Mouse (Mus musculus) hindbrain, embryonic 11.5 days (tissue): Measurements from ENCODE around the gene Itpkc. TPM values are rescaled to one million over a fixed set of nuclear protein-coding genes. Genes with fewer than 3 reads are reported as not detected.

ENCODE experiments used
- ATAC-seq: fragments of 200-750 bp; cut with Nextera tagmentation; 2 replicates; pipeline ENCODE4 v1.8.0; 2017; ENCODE audit warnings: mild to moderate bottlenecking, moderate TSS enrichment, moderate library complexity; ENCODE audit not compliant: low FRiP score
- DNase-seq: peaks from one replicate; pipeline ENCODE4 v3.0.0-alpha.2; 2015; ENCODE audit warnings: low spot score
- H3K27ac ChIP-seq: fragments of 300-500 bp; sonication (generic); 2 replicates; pipeline ENCODE4 v1.5.1; 2014; ENCODE audit warnings: mild to moderate bottlenecking, low read depth, low read length
- H3K27me3 ChIP-seq: fragments of 300-500 bp; sonication (generic); 2 replicates; pipeline ENCODE4 v1.6.1; 2014; ENCODE audit warnings: mild to moderate bottlenecking, low read length, moderate library complexity, mixed read lengths; ENCODE audit not compliant: control insufficient read depth, insufficient read depth
- H3K36me3 ChIP-seq: fragments of 300-500 bp; sonication (generic); 2 replicates; pipeline ENCODE4 v1.6.1; 2014; ENCODE audit warnings: mild to moderate bottlenecking, low read length, moderate library complexity, mixed read lengths; ENCODE audit not compliant: control insufficient read depth, insufficient read depth
- H3K4me1 ChIP-seq: fragments of 300-500 bp; sonication (generic); replicated peaks from 2 replicates; pipeline ENCODE4 v1.6.1; 2014; ENCODE audit warnings: low read length, mixed read lengths; ENCODE audit not compliant: control insufficient read depth, insufficient read depth
- H3K4me2 ChIP-seq: fragments of 300-500 bp; sonication (generic); replicated peaks from 2 replicates; pipeline ENCODE4 v1.6.1; 2014; ENCODE audit warnings: mild to moderate bottlenecking, low read depth, low read length
- H3K4me3 ChIP-seq: fragments of 300-500 bp; sonication (generic); 2 replicates; pipeline ENCODE4 v1.5.1; 2014; ENCODE audit warnings: low read depth, low read length
- H3K9ac ChIP-seq: fragments of 300-500 bp; sonication (generic); 2 replicates; pipeline ENCODE4 v1.6.1; 2014; ENCODE audit warnings: low read depth, low read length
- H3K9me3 ChIP-seq: fragments of 300-500 bp; sonication (generic); 2 replicates; pipeline ENCODE4 v1.6.1; 2016; ENCODE audit warnings: low read length; ENCODE audit not compliant: control insufficient read depth
- WGBS: fragments of 180-500 bp; shearing (Covaris S2); extraction: QIAGEN DNeasy Blood & Tissue Kit; methylation state at CpG from one replicate; pipeline ENCODE4 v1.1.7; 2014; 5-methylcytosine and 5-hydroxymethylcytosine counted together
- polyA plus RNA-seq: library from polyadenylated mRNA; unstranded; fragments of >200 nt; fragmentation: Nextera tagmentation; extraction: Ambion mirVana; gene quantifications from 2 replicates; pipeline ENCODE4 v1.2.1, GENCODE M21; 2014

The Itpkc gene
- polyA plus RNA-seq, 1 experiment from 2014 or later = 5.0 TPM

DNA sequence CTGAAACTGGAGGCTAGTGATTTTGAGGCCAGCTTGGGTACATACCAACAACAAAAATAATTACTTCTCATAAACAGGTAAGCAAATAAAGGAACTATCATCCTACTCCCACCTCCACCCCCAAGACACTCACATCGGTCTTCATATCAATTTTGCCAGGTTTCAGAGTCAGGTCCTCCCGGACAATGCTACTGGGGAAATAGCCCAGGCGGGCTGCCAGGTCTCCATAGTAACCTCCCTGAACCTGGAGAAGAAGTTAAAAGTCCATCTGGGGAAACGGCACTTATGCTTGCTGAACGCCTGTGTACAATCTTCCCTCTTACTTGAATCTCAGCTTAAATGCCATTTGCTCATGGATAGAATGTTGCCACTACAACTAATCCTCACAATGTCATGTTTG lies 48.4 kb downstream of the Itpkc start:
- peaks cover 8% of the 10 kb centered on the region for H3K36me3 ChIP-seq
- H3K9ac ChIP-seq = no peak overlapping the region
- 67% methylated on average over 5 of the region's 5 CpGs for WGBS
- no peak for ATAC-seq
- no peaks in the 10 kb centered on the region for H3K9me3 ChIP-seq
- H3K4me1 ChIP-seq = peaks cover 4% of the 10 kb centered on the region; the same call in 1 of the 2 replicates
- DNase-seq = no peak
- no peak overlapping the region for H3K4me3 ChIP-seq
- no peak overlapping the region for H3K27ac ChIP-seq
- no peaks in the 10 kb centered on the region for H3K27me3 ChIP-seq
- H3K4me2 ChIP-seq = no peak overlapping the region

DNA sequence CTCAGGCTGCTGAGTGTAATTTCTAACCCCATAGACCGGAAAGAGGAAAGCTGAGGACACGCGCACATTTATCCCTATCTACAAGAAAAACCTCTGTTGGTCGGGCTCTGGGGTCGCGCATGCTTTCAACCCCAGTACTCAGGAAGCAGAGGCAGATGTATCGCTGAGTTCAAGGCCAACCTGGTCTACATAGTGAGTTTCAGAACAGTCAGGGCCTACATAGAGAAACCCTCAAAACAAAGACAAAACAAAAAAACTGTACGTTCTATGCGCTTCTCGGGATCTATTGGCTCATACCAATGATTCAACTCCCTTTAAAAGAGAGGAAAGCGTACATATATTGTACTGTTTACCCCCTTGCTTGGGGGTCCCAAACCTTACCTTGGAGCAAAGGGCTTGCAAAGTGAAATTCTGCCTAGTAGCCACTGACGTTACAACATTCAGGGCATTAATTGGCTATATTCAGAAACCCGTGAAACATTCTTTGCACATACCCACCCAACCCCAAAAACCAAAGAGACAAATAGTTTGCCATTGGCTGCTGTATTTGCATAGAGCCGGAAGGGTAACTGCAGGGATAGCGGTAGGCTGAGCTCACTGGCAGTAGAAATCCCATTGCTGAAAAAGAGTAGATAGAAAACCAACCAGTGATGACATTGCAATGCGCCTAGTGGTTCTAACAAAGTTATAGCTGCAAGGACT lies 49.1 kb downstream of the Itpkc start:
- WGBS = 50% methylated on average over 16 of the region's 16 CpGs
- ATAC-seq (no peak), DNase-seq (no peak)
- Histone ChIP-seq H3K9ac (no peak overlapping the region), H3K27me3 (no peaks in the 10 kb centered on the region), H3K36me3 (0 out of 2 replicates have a peak, but pooled peaks cover 5% of the 10 kb centered on the region), H3K27ac (0 out of 2 replicates have a peak overlapping the region, but pooled peaks have one; percentile 12), H3K4me3 (peak overlapping the region; percentile 52), H3K4me2 (peak overlapping the region; percentile 38), H3K4me1 (peaks cover 4% of the 10 kb centered on the region; the same call in 1 of the 2 replicates), H3K9me3 (no peaks in the 10 kb centered on the region)

DNA sequence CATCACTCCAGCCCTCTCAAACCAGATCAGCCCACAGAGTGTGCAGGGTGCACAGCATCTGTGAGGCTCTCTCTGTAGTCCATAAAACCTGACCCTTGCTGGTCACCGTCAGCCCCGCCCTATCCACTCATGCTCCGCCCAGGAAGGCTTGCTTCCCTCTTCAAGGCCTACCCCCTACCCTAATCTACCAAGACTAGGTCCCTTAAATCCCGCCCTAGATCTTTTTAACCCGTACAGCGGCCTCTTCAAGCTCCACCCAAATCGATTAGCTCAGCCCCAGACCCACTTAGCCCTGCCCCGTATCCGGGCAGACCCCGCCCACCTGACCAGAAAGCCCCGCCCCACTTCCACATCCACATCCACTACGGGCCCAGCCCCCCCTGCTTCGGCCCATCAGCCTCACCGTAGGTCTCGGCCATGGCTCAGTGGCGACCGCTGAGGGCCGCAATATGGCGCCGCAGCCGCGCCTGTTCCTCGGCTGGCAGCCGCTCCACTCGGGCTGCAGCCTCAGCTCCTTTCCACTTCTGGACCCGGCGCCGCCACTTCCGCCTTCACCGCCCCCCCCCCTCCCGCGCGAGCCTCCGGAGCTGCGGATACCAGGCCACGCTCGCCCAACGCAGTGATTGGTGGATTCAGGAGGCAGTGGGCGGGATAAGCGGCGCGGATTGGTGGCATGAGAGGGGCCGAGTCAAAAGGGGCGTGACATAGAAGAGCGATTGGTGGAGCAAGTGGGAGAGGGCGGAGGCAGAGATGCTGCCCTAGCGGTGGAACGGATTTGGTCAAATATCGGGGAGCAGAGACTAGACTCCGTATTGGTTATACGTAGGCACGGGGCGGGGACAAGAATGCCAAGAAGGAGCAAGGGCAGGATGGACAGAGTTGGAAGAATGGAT lies 49.9 kb downstream of the Itpkc start, which contains the start of gene Rab4b:
Gene Rab4b, minus strand, starts transcription at position 573 of the 893 bp plus-strand sequence.
- H3K36me3 ChIP-seq = 0 out of 2 replicates have a peak, but pooled peaks cover 3% of the 10 kb centered on the region
- ATAC-seq (peak; percentile 98), DNase-seq (peak; percentile 98)
- peak within 1 kb of the TSS; percentile 85 for H3K27ac ChIP-seq
- H3K9ac ChIP-seq = peak within 1 kb of the TSS; percentile 59
- no peaks in the 10 kb centered on the region for H3K27me3 ChIP-seq
- H3K4me2 ChIP-seq = peak within 1 kb of the TSS; percentile 50
- WGBS = under 1% methylated on average over 51 of the region's 53 CpGs
- peaks cover 4% of the 10 kb centered on the region; the same call in 1 of the 2 replicates for H3K4me1 ChIP-seq
- peak within 1 kb of the TSS; percentile 52 for H3K4me3 ChIP-seq
- H3K9me3 ChIP-seq = no peaks in the 10 kb centered on the region

DNA sequence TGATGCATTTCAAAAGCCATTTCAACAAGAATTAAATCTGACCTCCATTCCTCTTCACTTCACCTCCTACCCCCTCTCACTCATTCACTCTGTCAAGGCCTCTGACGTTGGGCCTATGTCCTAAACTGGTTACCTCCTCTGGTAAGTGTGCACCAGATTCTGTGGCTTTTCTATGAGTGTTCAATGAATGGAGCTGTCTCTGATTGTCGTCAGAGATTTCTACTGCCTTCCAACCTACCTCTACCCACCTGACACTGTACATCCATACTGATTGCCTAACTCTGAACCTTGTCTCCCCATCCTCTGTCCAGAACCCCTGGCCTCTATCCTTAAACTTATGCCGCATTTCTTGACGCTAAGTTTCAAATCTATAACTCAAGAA lies 50.5 kb downstream of the Itpkc start:
- peak overlapping the region; percentile 59 for H3K9ac ChIP-seq
- H3K4me2 ChIP-seq = peak overlapping the region; percentile 50
- no peaks in the 10 kb centered on the region for H3K9me3 ChIP-seq
- peak overlapping the region; percentile 85 for H3K27ac ChIP-seq
- no peak for DNase-seq
- peak; percentile 28 for ATAC-seq
- H3K36me3 ChIP-seq = no peaks in the 10 kb centered on the region
- 23% methylated on average over 4 of the region's 4 CpGs for WGBS
- peaks cover 4% of the 10 kb centered on the region; the same call in 1 of the 2 replicates for H3K4me1 ChIP-seq
- peak overlapping the region; percentile 52 for H3K4me3 ChIP-seq
- H3K27me3 ChIP-seq = no peaks in the 10 kb centered on the region

DNA sequence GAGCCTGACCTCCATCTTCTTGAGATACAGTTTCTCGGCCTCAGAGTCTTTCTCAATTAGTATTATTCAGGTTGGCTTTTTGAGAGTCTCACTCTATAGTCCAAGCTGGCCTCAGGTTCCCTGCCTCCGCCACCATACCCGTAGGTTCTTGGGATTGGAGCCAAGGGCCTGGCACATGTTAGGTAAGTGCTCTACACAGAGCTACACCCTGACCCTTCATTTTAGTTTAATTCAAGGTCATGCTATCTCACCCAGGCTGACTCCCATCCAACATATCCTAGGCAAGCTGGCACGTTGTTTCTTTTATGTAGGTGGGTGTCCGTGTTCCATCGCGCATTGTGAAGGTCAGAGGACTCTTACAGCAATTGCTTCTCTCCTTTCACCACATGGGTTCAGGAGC lies 53.6 kb downstream of the Itpkc start:
- 95% methylated on average over 7 of the region's 7 CpGs for whole genome bisulfite sequencing

DNA sequence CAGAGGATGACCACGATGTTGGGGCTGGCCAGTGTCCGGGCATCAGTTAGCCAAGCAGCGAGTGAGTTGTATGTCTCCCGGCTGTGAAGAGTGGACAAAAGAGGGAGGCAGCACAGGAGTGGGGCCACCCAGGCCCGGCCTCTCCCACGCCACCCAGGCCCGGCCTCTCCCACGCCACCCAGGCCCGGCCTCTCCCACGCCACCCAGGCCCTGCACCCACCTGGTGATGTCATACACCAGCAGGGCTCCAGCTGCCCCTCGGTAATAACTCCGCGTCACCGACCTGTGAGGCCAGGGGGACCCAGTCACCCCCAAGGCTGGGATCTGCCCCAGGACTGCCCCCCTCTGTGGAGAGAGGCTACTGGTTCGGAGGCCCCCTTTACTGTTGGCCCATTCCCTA lies 54.0 kb downstream of the Itpkc start:
- no peak overlapping the region for H3K4me2 ChIP-seq
- H3K36me3 ChIP-seq = no peaks in the 10 kb centered on the region
- H3K9ac ChIP-seq = no peak overlapping the region
- H3K4me3 ChIP-seq = no peak overlapping the region
- H3K27me3 ChIP-seq = no peaks in the 10 kb centered on the region
- 98% methylated on average over 14 of the region's 15 CpGs for WGBS
- H3K9me3 ChIP-seq = no peaks in the 10 kb centered on the region
- H3K27ac ChIP-seq = no peak overlapping the region
- ATAC-seq (no peak), DNase-seq (no peak)
- H3K4me1 ChIP-seq = peaks cover 4% of the 10 kb centered on the region; the same call in 1 of the 2 replicates

More for the DNA sequence above, 53.6 kb downstream of the Itpkc start:
- Histone ChIP-seq H3K36me3 (no peaks in the 10 kb centered on the region), H3K27ac (no peak overlapping the region), H3K9ac (no peak overlapping the region), H3K4me3 (no peak overlapping the region), H3K4me1 (peaks cover 4% of the 10 kb centered on the region; the same call in 1 of the 2 replicates), H3K4me2 (no peak overlapping the region), H3K9me3 (no peaks in the 10 kb centered on the region), H3K27me3 (no peaks in the 10 kb centered on the region)
- DNase-seq = no peak
- ATAC-seq = no peak

DNA sequence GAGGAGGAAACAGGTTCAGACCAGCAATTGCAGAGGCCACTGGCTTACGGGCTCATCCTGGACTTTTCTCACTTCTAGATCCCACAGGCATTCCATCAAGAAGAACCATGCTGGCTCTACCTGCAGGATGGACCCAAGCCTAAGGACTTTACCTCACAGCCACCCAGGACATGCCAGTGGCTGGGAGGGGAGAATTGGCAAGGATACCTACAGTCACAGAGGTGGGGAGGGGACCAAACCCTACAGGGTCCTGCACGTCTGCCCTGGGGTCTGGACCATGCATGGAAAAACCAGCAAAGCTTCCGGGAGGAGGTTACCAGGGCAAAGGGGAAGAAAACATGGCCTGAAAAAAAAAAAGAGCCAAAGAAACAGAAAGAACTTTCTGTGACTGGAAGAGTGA lies 57.5 kb downstream of the Itpkc start:
- Histone ChIP-seq H3K4me2 (no peak overlapping the region), H3K27me3 (no peaks in the 10 kb centered on the region), H3K27ac (no peak overlapping the region), H3K4me3 (no peak overlapping the region), H3K9me3 (no peaks in the 10 kb centered on the region), H3K36me3 (no peaks in the 10 kb centered on the region), H3K9ac (no peak overlapping the region), H3K4me1 (no peaks in the 10 kb centered on the region)
- WGBS = 93% methylated on average over 3 of the region's 3 CpGs
- ATAC-seq = no peak
- DNase-seq = no peak

DNA sequence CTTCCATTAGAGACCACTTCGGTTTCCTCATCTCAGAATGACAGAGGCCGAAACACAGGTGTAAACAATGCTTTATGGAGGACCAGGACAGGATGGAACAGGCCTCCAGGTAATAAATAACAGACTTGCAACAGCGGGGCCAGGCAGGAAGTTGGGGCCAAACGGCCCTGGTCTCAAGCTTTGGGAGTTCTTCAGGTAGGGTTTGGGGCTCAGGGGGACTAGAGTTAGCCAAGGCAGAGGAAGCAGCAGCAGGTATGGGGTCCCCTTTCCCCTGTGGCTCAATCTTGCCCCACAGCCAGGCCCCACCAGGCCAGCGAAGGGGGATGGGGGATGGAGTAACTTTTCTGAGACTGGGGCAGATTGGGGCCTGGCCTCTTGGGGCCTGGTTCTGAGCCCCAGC lies 60.1 kb downstream of the Itpkc start:
- Histone ChIP-seq H3K9me3 (no peaks in the 10 kb centered on the region), H3K27ac (no peak overlapping the region), H3K27me3 (no peaks in the 10 kb centered on the region), H3K9ac (no peak overlapping the region), H3K36me3 (peaks cover 5% of the 10 kb centered on the region; the same call in 1 of the 2 replicates), H3K4me1 (peaks cover 15% of the 10 kb centered on the region), H3K4me3 (no peak overlapping the region), H3K4me2 (no peak overlapping the region)
- ATAC-seq = no peak
- DNase-seq = no peak
- 95% methylated on average over 5 of the region's 5 CpGs for WGBS
